Mouse (Mus musculus) kidney, adult 8-10 months (tissue): ENCODE measurements around the gene Wfikkn2.
A peak's percentile ranks its signal among the peaks of the same experiment; 100 is the strongest.

Source experiments
- DNase-seq, 2 experiments: peaks; one replicate each; pipeline ENCODE4 v3.0.0; 2022

Wfikkn2 gene

DNA sequence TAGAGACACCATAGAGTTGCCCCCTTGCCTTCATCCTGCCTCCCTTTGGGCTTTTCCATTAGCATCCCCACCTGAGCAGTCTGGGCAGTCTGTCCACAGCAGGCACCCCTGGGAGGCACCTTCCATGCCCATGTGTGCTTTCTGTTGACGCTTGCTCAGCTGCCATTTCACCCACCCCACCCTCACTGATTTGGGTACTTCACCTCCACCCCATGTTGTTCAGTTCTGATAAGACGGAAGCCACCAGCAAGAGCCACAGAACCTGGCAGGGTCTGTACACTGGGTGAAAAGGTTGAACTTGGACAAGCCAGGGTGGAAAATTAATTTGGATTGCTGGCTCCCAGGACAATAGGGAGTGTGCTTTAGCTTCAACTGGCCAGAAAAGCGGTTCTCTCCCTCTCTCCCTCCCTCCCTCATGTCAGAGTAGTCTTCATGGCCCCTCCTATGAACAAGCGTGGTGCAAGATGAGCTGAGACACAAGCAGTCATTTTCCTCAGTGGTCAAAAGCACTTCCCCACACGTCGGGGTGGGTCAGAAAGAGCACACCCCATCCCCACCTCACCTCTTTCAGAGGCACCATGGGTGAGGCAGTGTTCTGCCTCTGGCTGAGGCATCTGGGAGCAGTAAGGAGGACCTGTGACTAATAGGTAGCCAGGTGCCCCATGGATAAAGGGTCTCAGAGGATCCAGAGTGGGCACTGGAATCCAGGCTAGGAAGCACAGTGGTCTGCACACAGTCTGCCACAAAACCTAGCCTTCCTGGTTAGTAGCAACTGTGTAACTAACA is 16.0 kb upstream of the Wfikkn2 start:
- DNase-seq, result no peak

- no peak for DNase-seq
Measured at GRCm38 (mm10) chr11:94259814-94260213, 14.0 kb upstream of the Wfikkn2 start.

DNA sequence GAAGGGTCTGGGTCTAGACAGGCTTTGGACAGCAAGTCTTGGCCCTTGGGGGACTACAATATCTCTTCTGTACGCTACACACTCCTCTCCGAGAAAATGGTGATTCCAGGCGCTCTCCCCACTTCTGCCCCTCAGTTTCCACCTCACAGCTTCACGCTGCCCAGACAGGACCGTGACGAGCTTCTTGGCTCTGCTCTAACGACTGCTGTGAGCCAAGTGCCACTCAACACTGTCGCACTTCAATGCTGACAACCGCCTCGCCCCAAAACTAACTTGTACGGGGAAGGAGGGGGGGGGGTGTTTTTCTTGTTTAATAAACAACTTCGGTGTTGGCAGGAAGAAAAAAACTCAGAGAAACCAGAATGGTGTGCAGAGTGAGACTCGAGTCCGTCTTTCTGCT is 12.2 kb upstream of the Wfikkn2 start:
- no peak for DNase-seq

DNA sequence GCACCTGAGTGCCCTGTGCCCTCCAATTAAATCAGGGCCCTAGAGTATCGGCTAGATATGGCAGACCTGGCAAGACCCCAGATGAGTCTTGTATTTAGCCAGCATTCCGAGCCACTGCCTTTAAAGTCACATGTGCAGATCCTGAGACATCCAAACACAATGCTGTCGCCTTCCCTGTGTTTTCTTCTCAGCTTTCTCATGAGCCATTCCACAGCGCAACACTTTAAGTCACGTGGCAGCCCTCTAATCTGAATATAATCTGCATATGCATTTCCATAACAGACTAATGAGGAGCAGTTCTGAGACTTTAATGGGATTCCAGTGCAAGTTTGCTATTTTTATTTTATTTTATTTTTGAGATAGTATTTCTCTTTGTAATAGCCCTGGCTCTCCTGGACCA is 9.9 kb upstream of the Wfikkn2 start:
- no peak for DNase-seq

DNA sequence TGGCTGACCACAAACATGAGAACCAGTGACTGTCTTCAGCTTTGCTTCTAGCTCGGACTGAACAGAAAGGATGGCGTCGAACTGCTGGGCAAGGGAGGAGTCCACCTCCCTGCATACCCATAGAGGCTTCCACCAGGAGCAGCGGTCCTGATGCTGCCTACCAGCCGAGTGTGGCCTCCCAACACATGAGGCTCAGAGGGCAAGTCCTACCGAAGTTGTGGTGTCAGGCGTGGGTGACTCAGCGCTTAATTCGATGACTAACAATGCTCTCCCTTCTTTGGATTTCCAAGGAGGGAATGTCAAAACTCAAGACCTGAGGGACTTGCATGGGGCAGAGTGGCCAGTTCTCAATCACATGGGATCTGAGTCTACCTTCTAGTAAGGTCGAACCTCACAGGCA is 7.9 kb upstream of the Wfikkn2 start:
- no peak for DNase-seq

- no peak for DNase-seq
Measured at GRCm38 (mm10) chr11:94253156-94253555, 7.4 kb upstream of the Wfikkn2 start.

- DNase-seq, result no peak
Measured at GRCm38 (mm10) chr11:94246789-94247061, 920 bp upstream of the Wfikkn2 start.

DNA sequence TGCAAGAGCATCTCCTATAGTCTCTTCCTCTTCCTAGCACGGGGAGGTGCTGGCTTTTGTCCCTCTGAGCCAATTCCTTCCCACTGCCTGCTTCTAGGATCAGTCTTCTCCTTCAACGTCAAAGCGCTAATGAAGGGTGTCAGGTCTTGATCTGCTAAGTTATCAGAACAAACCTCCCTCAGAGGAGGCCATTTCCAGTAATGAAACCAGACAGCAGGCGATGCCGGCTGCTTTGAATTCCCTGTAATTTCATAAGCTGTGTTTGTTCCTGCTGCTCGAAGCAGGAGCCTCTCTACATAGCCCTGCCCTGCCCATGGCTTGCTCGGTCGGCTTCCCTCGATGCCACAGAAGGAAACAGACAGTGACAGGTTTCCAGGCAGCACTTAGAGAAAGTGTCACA is 1.4 kb downstream of the Wfikkn2 start:
- no peak for DNase-seq

- no peak for DNase-seq
Measured at GRCm38 (mm10) chr11:94243422-94244180, 2.2 kb downstream of the Wfikkn2 start.

- DNase-seq, result no peak
Measured at GRCm38 (mm10) chr11:94242760-94243421, 2.9 kb downstream of the Wfikkn2 start.

GRCm38 (mm10) chr11:94239706-94240105 is 6.1 kb downstream of the Wfikkn2 start:
- DNase-seq, result no peak

- DNase-seq, result no peak
Measured at GRCm38 (mm10) chr11:94238786-94239185, 7.0 kb downstream of the Wfikkn2 start.

- peak; percentile 52 to 55 for DNase-seq
Measured at GRCm38 (mm10) chr11:94236074-94236473, 9.7 kb downstream of the Wfikkn2 start.

- DNase-seq, result no peak
Measured at GRCm38 (mm10) chr11:94234857-94235256, 10.9 kb downstream of the Wfikkn2 start.

DNA sequence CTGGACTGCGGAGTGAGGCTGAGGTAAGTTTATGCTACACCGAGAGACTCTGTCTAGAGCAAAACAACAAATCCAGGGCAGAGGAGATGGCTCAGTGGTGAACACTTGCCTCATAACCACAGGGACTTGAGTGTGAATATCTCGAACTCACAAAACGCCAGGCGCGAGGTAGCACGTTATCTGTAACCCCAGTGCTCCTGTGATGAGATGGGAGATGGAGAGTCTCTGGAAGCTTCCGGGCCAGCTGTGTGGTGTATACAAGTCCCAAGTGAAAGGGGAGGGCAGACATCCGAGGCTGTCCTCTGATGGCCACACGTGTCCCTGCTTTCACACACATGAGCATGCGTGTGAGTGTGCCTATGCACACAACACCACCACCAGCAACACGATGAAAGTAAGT is 11.4 kb downstream of the Wfikkn2 start:
- no peak for DNase-seq

- DNase-seq, result no peak
Measured at GRCm38 (mm10) chr11:94233405-94233804, 12.4 kb downstream of the Wfikkn2 start.

GRCm38 (mm10) chr11:94231821-94232552 is 13.8 kb downstream of the Wfikkn2 start:
- DNase-seq, result no peak

GRCm38 (mm10) chr11:94230244-94230643 is 15.6 kb downstream of the Wfikkn2 start:
- DNase-seq, result no peak

DNA sequence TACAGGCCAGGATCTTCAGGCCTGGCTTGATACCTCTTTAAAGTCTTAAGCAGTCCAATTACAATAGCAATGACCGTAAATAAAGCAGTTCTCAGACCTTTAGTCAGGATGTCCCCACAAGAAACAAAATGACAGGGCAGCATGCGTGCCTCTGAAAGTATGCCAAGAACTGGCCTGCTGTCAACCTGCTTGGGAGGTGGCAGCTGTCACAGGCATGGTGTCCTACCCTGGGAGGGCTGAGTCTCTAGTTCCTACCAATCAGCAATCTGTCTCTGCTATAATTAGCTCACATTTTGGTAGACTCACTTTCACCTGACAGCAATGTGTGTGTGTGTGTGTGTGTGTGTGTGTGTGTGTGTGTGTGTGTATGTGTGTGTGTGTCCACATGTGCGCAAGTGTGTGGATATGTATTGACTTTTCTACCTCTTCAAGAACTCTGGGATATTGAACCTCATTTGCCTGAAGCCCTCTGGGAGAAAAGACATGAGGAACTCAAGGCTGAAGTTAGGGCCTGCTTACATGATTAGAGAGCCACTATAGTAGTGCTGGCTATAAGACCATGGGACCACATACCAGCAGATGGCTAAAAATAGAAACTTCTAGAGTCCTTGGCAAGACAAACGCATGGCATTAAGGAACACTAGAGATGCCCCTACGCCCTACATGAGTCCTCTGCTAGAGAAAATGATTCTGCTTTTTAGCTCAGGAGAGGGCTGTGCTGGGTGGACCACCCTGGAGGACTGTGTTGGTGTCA is 16.4 kb downstream of the Wfikkn2 start:
- no peak for DNase-seq

DNA sequence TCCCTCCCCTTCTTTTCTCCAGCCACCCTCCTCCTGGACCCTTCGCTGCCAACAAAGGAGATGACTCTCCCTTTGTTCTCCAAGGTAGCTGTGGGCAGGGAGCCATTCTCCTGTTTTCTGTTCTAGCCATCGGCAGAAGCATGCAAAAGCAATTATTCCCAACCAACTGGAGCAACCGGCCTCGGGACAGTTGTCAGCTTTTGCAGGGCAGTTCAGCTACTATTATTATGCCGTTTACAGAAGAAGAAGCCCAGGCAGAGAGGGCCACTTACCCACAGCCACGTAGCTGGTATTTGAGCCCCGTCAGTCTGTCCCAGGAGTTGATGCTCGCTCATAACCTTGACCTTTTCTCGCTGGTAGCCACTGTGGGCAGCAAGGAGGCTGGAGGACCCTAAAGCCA is 17.4 kb downstream of the Wfikkn2 start:
- DNase-seq, result no peak

DNA sequence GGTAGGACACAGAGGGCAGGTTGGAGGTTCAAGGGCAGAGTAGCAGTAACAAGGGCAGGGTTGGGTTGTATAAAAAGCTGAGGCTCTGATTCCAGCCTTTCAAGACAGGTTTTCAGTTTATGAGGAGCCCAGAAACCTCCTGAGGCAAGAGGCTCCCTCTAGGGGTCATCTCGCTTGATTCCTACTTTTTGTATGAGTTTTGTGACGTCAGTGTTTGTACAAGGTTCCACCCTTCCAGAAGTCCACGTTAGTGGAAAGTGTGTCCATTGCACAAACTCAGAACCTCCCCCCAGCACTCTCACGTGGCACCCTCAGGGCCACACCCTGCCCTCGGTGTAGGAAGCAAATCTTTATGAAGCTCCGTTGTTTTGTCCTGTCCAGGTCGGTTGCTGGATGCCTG is 19.8 kb downstream of the Wfikkn2 start:
- DNase-seq, result peak; percentile 78 to 80

GRCm38 (mm10) chr11:94223531-94223930 is 22.3 kb downstream of the Wfikkn2 start:
- no peak for DNase-seq

DNA sequence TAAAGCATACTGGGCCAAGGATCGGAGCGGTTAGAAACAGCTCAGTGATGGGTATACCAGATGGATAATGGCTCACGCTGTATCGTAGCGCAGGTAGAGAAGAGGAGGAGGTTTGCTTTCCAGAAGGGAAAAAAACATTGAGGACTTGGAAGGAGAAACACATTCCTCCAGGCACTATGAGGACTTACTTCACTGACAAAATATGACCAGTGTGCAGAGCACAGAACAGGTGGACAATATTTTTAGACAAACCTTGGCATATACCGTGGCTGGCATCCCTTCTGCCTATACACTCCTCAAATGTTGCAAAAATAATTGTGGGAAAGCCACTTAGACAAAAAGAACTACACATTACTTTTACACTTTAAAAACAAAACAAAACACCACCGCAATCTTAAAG is 24.5 kb downstream of the Wfikkn2 start:
- DNase-seq, result no peak
